Mouse (Mus musculus) heart, postnatal 0 days (tissue): ENCODE results near the gene Ccdc107. TPM values are rescaled to one million over a fixed set of nuclear protein-coding genes. Genes with fewer than 3 reads are reported as not detected.

Experiments
- ATAC-seq: fragments of 200-750 bp; cut with Nextera tagmentation; 2 replicates; pipeline ENCODE4 v1.8.0; 2017; ENCODE audit warnings: low read depth, moderate number of reproducible peaks, moderate library complexity; ENCODE audit not compliant: insufficient read depth
- DNase-seq: peaks from one replicate; pipeline ENCODE4 v3.0.0-alpha.2; 2016; ENCODE audit warnings: low spot score
- H3K27ac ChIP-seq: fragments of 300-500 bp; sonication (generic); 2 replicates; pipeline ENCODE4 v1.5.1; 2014; ENCODE audit warnings: low read depth, mild to moderate bottlenecking
- H3K27me3 ChIP-seq: fragments of 300-500 bp; sonication (generic); 2 replicates; pipeline ENCODE4 v1.6.1; 2014; ENCODE audit warnings: low read length, mixed read lengths; ENCODE audit not compliant: control insufficient read depth, insufficient read depth
- H3K36me3 ChIP-seq: fragments of 300-500 bp; sonication (generic); replicated peaks from 2 replicates; pipeline ENCODE4 v1.6.1; 2014; ENCODE audit warnings: low read length, mixed read lengths; ENCODE audit not compliant: control insufficient read depth, insufficient read depth
- H3K4me1 ChIP-seq: fragments of 300-500 bp; sonication (generic); 2 replicates; pipeline ENCODE4 v1.6.1; 2014; ENCODE audit warnings: antibody characterized with exemption; ENCODE audit not compliant: control insufficient read depth, insufficient read depth
- H3K4me2 ChIP-seq: fragments of 300-500 bp; sonication (generic); 2 replicates; pipeline ENCODE4 v1.6.1; 2014; ENCODE audit warnings: low read depth, mild to moderate bottlenecking, low read length, moderate library complexity
- H3K4me3 ChIP-seq: fragments of 300-500 bp; sonication (generic); 2 replicates; pipeline ENCODE4 v1.5.1; 2014; ENCODE audit warnings: low read depth, low read length
- H3K9ac ChIP-seq: fragments of 300-500 bp; sonication (generic); replicated peaks from 2 replicates; pipeline ENCODE4 v1.6.1; 2014; ENCODE audit warnings: low read depth, low read length, mixed read lengths
- H3K9me3 ChIP-seq: fragments of 300-500 bp; sonication (generic); replicated peaks from 2 replicates; pipeline ENCODE4 v1.6.1; 2016; ENCODE audit warnings: low read length; ENCODE audit not compliant: control insufficient read depth
- CTCF ChIP-seq: IDR thresholded peaks from 2 replicates; pipeline ENCODE4 v1.5.1; 2016; ENCODE audit warnings: antibody characterized with exemption, control low read depth, low read depth
- EP300 ChIP-seq: IDR thresholded peaks from 2 replicates; pipeline ENCODE4 v1.6.1; 2016; ENCODE audit warnings: antibody characterized with exemption, low read depth
- WGBS: fragments of 180-500 bp; shearing (Covaris S2); extraction: QIAGEN DNeasy Blood & Tissue Kit; methylation state at CpG from one replicate; pipeline ENCODE4 v1.1.7; 2014; 5-methylcytosine and 5-hydroxymethylcytosine counted together
- polyA plus RNA-seq: library from polyadenylated mRNA; unstranded; fragments of >200 nt; fragmentation: Nextera tagmentation; extraction: Ambion mirVana; gene quantifications from 2 replicates; pipeline ENCODE4 v1.2.1, GENCODE M21; 2015
- total RNA-seq: library from RNA; depleted of rRNA; stranded (reverse); fragments of >200 nt; gene quantifications from 2 replicates; pipeline ENCODE4 v1.2.3, GENCODE M21; 2014; ENCODE audit warnings: low replicate concordance

Gene Ccdc107
- total and polyA plus RNA-seq, 2 experiments from 2014 or later = 44.0 to 82.4 TPM

GRCm38 (mm10) chr4:43493846-43494240, 1.1 kb downstream of the Ccdc107 start:
- DNase-seq (peak; percentile 7), ATAC-seq (no peak)
- Histone ChIP-seq H3K4me1 (peaks cover 26% of the 10 kb centered on the region), H3K9ac (peak overlapping the region; percentile 90), H3K4me3 (peak overlapping the region; percentile 91), H3K9me3 (no peaks in the 10 kb centered on the region), H3K4me2 (peak overlapping the region; percentile 82), H3K36me3 (peaks cover 15% of the 10 kb centered on the region), H3K27me3 (no peaks in the 10 kb centered on the region), H3K27ac (peak overlapping the region; percentile 92)
- no peak for TF ChIP-seq EP300
- TF ChIP-seq CTCF = no peak
- WGBS = under 1% methylated on average over 9 of the region's 9 CpGs

- Histone ChIP-seq H3K4me1 (peaks cover 32% of the 10 kb centered on the region), H3K36me3 (peaks cover 15% of the 10 kb centered on the region), H3K9me3 (no peaks in the 10 kb centered on the region), H3K27me3 (no peaks in the 10 kb centered on the region), H3K9ac (no peak overlapping the region), H3K4me2 (no peak overlapping the region), H3K4me3 (no peak overlapping the region), H3K27ac (no peak overlapping the region)
- peak; percentile 5 for DNase-seq
- 41% methylated on average over 6 of the region's 6 CpGs for WGBS
- TF ChIP-seq CTCF (no peak), EP300 (no peak)
- no peak for ATAC-seq
Observed at GRCm38 (mm10) chr4:43496587-43496986, 3.9 kb downstream of the Ccdc107 start.

- TF ChIP-seq EP300 = no peak
- TF ChIP-seq CTCF = no peak
- WGBS = 79% methylated on average over 8 of the region's 8 CpGs
- Histone ChIP-seq H3K4me3 (no peak overlapping the region), H3K4me1 (peaks cover 32% of the 10 kb centered on the region), H3K4me2 (no peak overlapping the region), H3K27ac (no peak overlapping the region), H3K9ac (0 out of 2 replicates have a peak overlapping the region, but pooled peaks have one; percentile 7), H3K27me3 (no peaks in the 10 kb centered on the region), H3K9me3 (no peaks in the 10 kb centered on the region), H3K36me3 (peaks cover 15% of the 10 kb centered on the region)
- peak; percentile 4 for DNase-seq
- no peak for ATAC-seq
Observed at GRCm38 (mm10) chr4:43497405-43497804, 4.7 kb downstream of the Ccdc107 start.

GRCm38 (mm10) chr4:43497946-43498345, 5.2 kb downstream of the Ccdc107 start:
- WGBS = 47% methylated on average over 4 of the region's 4 CpGs
- TF ChIP-seq EP300 = no peak
- TF ChIP-seq CTCF = no peak
- Histone ChIP-seq H3K4me3 (peak overlapping the region; percentile 57), H3K27me3 (no peaks in the 10 kb centered on the region), H3K9ac (0 out of 2 replicates have a peak overlapping the region, but pooled peaks have one; percentile 7), H3K4me2 (peak overlapping the region; percentile 72), H3K4me1 (peaks cover 32% of the 10 kb centered on the region), H3K9me3 (no peaks in the 10 kb centered on the region), H3K27ac (no peak overlapping the region), H3K36me3 (peaks cover 15% of the 10 kb centered on the region)
- peak; percentile 4 for DNase-seq
- no peak for ATAC-seq

GRCm38 (mm10) chr4:43498983-43499382, 6.3 kb downstream of the Ccdc107 start:
- Histone ChIP-seq H3K36me3 (peaks cover 15% of the 10 kb centered on the region), H3K27ac (no peak overlapping the region), H3K4me3 (peak overlapping the region; percentile 57), H3K4me2 (peak overlapping the region; percentile 72), H3K27me3 (no peaks in the 10 kb centered on the region), H3K4me1 (peaks cover 30% of the 10 kb centered on the region), H3K9ac (peak overlapping the region; percentile 29; the same call in 1 of the 2 replicates), H3K9me3 (no peaks in the 10 kb centered on the region)
- DNase-seq (peak; percentile 60), ATAC-seq (peak; percentile 42; the same call in 1 of the 2 replicates)
- TF ChIP-seq EP300 (no peak), CTCF (peak; percentile 35)
- 15% methylated on average over 8 of the region's 8 CpGs for WGBS
